Mouse (Mus musculus) heart, postnatal 14 days (tissue): ENCODE measurements around the gene Gga2. TPM values are rescaled to one million over a fixed set of nuclear protein-coding genes. Genes with fewer than 3 reads are reported as not detected.

Source experiments
- DNase-seq, 2 experiments: peaks; one replicate each; pipeline ENCODE4 v3.0.0; 2021 to 2022
- intact Hi-C: fragments of 180-260 bp; cut with DNase I; formaldehyde crosslinking; loops from one replicate; pipeline ENCODE4 v1.15.1; 2025
- total RNA-seq, 2 experiments: library from RNA; stranded (reverse); gene quantifications; 2 replicates each; pipeline ENCODE4 v1.2.3; 2021

Gene Gga2
- total RNA-seq, 2 experiments from 2014 or later, result 28.7 to 29.6 TPM

DNA sequence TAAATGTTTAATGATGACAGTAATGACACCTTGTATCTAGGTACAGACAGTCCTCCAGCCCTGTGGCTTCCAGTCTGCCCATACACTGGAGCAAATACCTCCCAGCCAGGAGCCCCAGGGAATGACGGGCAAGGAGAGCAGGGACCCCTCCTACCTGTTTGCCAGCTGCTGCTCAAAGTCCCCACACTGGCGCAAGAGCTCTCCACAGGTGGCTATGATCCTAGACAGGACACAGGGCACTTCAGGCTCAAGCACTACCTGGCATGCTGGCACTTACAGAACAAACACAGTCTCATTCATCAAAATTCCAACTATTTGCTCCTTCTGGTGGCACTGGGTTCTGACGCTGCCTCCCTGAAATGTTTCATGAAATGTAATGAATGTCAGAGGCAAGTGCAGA lies 80.0 kb downstream of the Gga2 start:
- intact Hi-C loops, result no loop called here
- DNase-seq, result no peak

DNA sequence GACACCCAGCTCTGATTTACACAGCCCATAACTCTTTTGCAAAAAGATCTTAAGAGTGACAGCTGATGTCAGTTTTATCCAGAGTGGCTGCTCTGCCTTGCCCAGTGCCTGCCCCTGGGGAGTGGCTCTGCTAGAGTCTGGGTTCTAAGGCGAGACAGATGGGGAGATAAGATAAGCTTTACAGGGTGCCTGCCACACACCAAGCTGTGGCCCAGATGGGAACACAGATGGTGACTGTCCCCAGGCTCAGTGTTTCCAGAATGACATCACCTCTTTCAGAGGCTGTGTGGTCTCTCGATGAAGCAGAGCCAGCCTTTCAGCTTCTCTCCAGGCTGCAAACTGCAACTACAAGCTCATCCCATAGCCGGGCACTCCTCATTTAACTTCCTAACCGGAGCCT lies 81.3 kb downstream of the Gga2 start:
- DNase-seq, result no peak
- intact Hi-C loops, result no loop called here

DNA sequence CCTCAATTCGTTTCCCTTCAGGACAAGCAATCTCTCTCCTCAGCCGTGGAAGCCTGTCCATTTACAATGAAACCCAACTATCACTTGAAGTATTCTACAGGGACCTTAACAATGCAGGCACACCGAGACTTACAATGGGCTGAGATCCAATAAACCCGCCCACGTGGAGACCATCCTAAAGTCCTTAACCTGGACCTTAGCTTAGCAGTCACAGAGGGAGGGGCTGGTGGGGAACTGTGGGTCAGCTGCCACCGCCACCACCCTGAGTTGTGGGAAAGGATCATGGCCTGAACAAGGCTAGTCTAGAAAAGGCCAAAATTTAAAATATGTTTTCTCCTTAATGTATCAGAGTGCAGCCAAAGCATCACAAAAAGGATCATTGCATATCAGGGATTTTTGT lies 81.8 kb downstream of the Gga2 start:
- intact Hi-C loops, result no loop called here
- DNase-seq, result no peak

DNA sequence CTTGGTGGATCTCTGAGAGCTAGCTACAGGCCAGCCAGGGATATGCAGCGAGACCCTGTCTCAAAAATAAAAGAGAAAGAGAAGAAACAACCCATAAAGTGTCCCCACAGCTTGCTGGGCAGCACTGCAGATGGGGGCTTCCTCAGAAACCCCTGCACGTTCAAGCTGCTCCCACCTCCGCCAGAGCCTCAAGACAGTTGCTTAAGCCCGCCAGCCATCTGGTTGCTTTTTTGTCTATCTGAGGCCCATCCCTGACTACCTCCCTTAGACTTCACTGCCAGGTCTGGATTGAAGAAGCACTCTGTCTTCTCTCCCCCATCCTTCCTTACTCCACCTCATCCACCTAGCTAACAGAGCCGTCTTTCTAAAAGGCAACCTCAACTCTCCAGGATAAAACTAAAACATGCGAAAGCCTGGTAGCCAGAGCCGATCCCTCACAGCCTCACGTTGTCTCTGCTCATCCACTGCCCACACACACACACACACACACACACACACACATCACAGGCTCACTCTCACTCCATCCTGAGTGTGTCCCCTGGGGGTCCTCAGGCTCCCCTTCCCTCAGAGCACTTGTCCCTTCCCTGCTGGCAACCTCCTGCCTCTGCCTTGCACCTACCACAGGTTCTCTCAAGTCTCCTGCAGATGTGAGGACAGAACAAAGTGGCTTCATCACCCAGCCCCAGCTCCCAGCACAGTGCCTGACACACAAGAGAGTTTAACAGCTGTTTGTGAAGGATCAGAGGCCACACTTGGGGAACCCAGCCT lies 82.7 kb downstream of the Gga2 start:
- intact Hi-C loops, result no loop called here

DNA sequence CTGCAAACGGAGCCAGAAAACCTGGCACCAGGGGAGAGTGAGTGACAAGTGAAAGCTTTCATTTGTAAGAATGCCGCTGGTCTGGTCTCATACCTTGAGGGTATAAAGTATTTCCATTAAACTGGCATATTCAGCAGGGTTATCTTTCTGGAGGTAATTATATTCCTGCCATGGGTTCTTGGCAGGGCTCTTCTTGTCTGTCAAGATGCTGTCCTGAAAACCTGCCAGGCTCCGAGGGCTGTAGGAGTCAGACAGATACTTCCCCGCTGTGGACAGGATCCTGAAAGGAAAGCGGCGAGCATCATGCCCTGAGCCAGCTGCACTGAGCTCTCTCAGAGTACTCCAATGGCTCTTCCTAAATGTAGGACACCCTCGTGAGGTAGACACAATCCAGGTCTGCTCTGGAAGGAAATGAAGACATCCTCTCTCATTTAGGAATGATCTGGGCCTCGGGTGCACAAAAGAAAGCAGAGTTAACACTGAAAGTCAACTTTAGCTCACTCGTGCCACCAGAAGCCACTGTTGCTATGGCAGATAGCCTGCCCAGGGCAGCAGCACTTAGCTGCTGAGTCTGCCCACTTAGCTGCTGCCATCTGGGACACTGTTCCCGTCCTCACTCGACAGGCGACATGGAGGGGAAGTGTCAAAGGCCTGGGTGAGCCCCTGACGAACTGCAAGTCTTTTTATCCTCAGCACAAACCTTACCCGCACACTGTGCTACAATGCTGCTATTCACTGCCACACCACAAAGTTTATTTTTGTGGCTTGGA lies 84.0 kb downstream of the Gga2 start:
- no peak for DNase-seq
- intact Hi-C loops, result no loop called here

More for the DNA sequence above, 82.7 kb downstream of the Gga2 start:
- no peak for DNase-seq

Other genes with a start within 250 kb of the Gga2 start
- gene Scnn1b, start 156.2 kb downstream of the Gga2 start, total RNA-seq, result under 1 TPM in 1 of 2 experiments, not detected in 1; 0.50 TPM
- 10 to 100 TPM; 15.3 to 16.0 TPM for gene Cog7, start 39.5 kb downstream of the Gga2 start, total RNA-seq
- gene Ubfd1, start 46.0 kb upstream of the Gga2 start, total RNA-seq, result 10 to 100 TPM; 33.0 to 39.6 TPM
- 10 to 100 TPM; 10.0 to 12.6 TPM for gene Ears2, start 46.0 kb upstream of the Gga2 start, total RNA-seq
- 1,000 to 10,000 TPM; 1,455 to 1,530 TPM for gene Ndufab1, start 80.7 kb upstream of the Gga2 start, total RNA-seq
- 1 to 10 TPM in 1 of 2 experiments, under 1 TPM in 1; 1.00 to 1.0 TPM for gene Palb2, start 111.8 kb upstream of the Gga2 start, total RNA-seq
- 10 to 100 TPM; 30.3 to 32.3 TPM for gene Dctn5, start 111.8 kb upstream of the Gga2 start, total RNA-seq
- gene Plk1, start 138.2 kb upstream of the Gga2 start, total RNA-seq, result 1 to 10 TPM; 4.1 to 5.9 TPM
- not detected for gene Ern2, start 165.0 kb upstream of the Gga2 start, total RNA-seq
- gene Chp2, start 198.3 kb upstream of the Gga2 start, total RNA-seq, result 1 to 10 TPM; 2.0 to 3.3 TPM